Mouse (Mus musculus): Measurements from ENCODE around the gene Kif14.
"Not testable (repeated sequence)": the region's sequence is repeated elsewhere in the genome, so short reads cannot be mapped to it uniquely, and the experiment has no call there.

Gene Kif14

GRCm38 (mm10) chr1:136492232-136492631 is 26.1 kb downstream of the Kif14 start:
- no peak for DNase-seq

GRCm38 (mm10) chr1:136499317-136499716 is 33.2 kb downstream of the Kif14 start:
- DNase-seq = no peak

- no peak for DNase-seq
Observed at GRCm38 (mm10) chr1:136502936-136503335, 36.8 kb downstream of the Kif14 start.

- DNase-seq = not testable (repeated sequence)
Observed at GRCm38 (mm10) chr1:136506255-136506654, 40.1 kb downstream of the Kif14 start.

DNA sequence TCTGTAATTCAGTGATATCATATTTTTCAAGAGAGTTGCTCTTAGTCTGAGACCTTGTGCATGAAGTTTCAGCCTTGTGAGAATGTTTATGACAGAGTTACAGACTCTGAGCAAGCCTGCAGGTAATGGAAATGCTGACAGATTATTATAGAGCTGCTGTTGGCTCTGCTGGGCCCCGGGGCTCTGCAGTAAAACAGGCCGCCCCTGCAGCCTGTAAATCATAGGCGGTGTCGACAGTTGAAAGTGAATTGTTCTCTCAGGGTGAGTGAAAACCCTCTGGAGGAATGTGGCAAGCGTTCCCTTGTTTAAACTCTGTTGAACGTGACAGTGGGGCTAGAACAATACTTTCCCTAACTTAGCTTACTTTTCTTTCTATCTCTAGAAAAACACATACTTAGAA is 46.2 kb downstream of the Kif14 start:
- DNase-seq = no peak

DNA sequence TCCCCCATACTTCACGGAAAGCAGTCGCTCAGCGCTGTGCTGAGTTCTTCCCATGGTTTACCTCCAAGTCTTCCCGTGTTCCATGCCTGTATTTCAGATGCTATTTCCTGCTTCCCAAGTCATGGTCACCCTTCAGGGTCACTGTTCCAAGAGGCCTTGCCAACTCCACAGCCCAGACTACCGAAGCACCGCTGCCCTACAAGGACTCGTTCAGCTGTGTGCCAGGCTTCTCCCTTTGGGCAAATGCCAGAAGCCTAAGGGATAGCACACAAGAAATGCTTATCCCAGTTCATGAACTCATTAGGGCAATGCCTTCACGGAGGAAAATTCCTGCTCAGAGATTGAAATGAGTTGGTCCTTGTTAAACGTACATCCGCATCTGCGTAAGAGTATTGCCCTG is 47.0 kb downstream of the Kif14 start:
- DNase-seq = no peak

GRCm38 (mm10) chr1:136518699-136519356 is 52.7 kb downstream of the Kif14 start:
- DNase-seq = peak in 1 of 2 experiments; percentile 44

DNA sequence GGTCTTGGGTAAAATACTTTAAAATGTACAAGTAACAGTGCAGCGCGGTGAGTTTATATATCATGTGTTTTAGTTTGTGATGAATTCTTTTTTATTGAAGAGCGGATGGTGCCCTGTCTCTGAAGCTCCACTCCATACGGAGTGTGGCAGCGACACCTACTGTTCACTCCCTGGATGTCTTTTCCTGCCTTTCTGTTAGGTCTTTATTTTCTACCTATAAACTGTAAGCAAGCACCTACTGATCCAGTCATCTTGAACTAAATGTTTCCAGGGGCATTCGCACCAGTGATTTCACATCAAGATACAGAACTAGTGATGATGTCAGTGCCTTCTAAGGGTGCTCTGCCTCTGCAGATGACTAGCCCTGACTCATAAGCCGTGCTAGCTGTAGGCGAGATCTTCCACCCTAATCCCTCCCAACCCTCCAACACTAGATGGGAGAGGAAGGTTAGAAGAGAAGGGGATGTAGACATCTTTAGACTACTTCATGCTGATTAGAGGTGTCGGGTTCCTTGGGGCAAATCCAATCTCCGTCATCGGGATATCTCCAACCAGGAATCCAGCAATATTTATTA is 55.3 kb downstream of the Kif14 start:
- peak; percentile 29 to 41 for DNase-seq

DNA sequence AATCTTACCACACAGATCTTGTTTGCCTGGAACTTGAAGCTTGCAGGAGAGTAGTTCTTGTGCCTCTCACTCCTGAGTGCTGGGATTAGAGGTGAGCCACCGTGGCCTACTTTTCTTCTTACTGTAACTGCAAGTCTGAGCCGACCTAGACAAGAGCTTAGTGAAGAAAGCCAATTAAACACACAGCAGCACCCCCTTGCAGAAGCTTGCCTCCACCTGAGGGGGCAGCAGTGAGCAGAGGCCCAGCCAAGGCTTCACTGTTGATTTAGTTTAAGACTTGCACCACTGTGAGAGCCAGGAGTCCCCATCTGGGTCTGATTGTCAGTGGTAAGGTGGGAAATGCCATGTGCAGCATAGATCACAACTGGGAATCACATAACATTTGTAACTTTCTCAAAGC is 58.8 kb downstream of the Kif14 start:
- peak; percentile 74 to 79 for DNase-seq

DNA sequence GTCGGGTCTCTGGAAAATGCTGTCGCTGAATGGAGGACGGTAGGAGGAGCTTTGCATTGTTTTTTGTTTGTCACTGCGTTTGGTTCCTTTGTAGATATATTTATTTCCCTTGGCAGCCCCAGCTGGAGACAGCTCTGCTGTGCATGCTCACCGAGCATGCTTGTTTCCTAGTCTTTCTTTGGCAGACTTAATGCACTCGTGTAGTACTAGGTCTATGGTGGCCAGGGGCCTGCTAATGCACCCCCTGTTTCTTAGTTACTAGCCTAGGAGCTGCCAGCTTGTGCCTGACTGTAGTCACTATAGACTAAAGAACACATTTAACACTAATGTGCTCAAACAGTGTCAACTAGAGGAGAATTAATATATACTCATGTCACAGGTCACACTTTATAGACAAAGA is 59.7 kb downstream of the Kif14 start:
- no peak for DNase-seq

- DNase-seq = no peak
Observed at GRCm38 (mm10) chr1:136527163-136527562, 61.0 kb downstream of the Kif14 start.

DNA sequence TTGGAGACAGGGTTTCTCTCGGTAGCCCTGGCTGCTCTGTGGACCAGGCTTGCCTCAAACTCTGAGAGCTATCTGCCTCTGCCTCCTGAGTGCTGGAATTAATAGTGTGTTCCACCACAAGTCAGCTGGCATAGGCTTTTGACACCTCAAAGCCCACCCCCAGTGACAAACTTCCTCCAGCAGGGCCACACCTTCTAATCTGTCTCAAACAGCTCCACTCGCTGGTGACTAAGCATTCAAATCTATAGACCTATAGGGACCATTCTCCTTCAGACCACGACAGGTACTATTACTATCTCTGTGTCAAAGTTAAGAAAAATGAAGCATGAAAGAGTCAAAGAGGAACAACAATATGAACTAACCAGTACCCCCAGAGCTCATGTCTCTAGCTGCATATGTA is 66.4 kb downstream of the Kif14 start:
- DNase-seq = no peak

GRCm38 (mm10) chr1:136536947-136537346 is 70.8 kb downstream of the Kif14 start:
- DNase-seq = no peak

- DNase-seq = no peak
Observed at GRCm38 (mm10) chr1:136538247-136538646, 72.1 kb downstream of the Kif14 start.

GRCm38 (mm10) chr1:136540407-136540895 is 74.3 kb downstream of the Kif14 start:
- DNase-seq = no peak

DNA sequence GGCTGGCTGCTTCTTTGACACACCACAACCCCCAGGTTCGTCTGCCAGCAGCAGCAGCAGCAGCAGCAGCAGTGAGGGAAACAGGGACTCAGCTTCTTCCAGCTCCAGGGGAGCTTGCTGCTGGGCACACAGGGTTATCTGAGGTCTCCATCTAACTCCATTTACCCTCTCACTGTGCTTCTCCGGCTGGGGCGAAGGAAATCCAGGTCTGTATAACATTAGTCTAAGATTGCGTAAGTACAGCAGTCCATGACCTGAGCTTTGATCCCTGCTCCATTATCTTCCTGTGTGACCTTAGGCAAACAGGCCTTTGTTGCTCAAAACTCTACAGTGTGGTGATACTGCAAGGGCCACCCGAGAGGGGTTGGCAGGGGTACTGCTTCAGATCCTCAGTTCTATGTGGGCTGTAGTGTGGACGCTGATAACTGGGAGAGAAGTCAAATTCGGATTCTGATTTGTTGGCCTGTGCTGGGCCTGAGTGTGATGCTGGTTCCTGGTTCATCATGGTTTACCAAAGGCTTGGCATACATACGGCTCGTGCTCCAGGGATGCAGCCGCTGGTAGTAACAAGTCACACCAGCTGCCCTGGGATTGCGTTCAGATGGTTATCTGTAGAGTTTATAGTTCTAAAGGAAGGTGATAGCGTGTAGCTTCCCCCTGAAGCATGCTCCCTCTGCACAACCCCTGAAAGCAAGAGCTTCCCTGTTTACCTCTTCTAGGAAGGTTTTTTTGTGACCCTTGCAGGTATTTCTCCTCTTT is 75.7 kb downstream of the Kif14 start:
- no peak for DNase-seq

GRCm38 (mm10) chr1:136543920-136544319 is 77.8 kb downstream of the Kif14 start:
- DNase-seq = no peak

GRCm38 (mm10) chr1:136547068-136547467 is 80.9 kb downstream of the Kif14 start:
- no peak for DNase-seq

DNA sequence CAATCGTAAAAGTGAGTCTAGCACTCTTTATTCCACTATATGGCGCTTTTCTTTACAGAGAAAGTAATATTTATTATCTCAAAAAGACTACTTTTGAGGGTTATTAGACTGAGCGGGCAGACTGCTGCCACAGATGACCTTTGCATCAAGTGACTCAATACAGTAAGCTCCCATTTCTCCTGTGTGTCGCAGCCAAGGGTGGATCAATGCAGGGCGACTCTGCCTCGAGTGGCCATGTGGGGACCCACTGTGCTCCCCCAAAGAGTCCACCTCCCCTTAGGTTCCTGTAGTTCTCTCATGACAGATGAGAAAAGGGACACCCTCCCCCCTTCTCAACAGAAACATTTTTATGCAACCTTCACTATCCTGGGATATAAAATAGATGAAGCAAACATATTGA is 84.1 kb downstream of the Kif14 start:
- DNase-seq = no peak

- DNase-seq = peak; percentile 69 to 86
Observed at GRCm38 (mm10) chr1:136550851-136551540, 84.9 kb downstream of the Kif14 start.

DNA sequence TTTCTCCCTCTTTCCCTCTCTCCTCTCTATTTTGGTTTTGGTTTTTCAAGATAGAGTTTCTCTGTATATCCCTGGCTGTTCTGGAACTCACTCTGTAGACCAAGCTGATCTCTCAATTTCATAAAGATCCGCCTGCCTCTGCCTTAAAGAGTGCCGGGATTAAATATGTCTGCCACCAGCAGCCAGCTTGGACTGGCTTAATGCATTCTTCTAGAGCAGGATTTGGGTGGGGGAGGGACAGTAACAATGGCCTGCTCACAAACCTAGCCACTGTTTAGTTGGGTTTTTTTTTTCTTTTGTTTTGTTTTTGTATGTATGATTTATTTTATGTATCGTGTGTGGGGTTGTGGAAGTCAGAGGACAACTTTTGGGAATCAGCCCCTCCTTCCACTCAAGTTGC is 88.5 kb downstream of the Kif14 start:
- DNase-seq = no peak

DNA sequence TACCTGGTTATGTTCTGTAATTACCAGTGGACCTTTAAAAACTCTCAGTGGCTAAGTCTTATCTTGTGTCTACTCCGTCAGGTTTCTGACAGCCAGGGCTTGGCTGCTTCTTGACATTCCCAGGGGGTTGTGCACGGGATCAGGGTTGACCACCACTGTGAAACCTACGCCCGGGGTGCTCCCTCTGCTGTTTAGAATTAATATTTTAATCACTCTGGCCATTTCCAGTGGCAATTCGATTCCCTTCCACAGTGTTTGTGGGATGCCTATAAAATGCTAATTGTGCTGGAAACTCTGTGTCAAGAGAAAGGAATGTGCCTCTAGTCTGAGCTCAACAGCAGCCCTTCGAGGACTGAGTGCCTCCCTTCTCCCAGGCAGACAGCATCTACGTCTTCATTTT is 89.7 kb downstream of the Kif14 start:
- peak; percentile 53 to 59 for DNase-seq

- not testable (repeated sequence) for DNase-seq
Observed at GRCm38 (mm10) chr1:136556643-136557042, 90.5 kb downstream of the Kif14 start.
